Mouse (Mus musculus) brain, embryonic 14.5 days (tissue): ENCODE data around the gene Snx7.

ENCODE experiments used
- CTCF ChIP-seq: fragments of 200-500 bp; IDR thresholded peaks from 2 replicates; pipeline ENCODE4 v1.5.1; 2012; ENCODE audit warnings: inconsistent platforms, mild to moderate bottlenecking, moderate library complexity, borderline replicate concordance; ENCODE audit not compliant: insufficient read depth, insufficient read length; ENCODE audit errors: extremely low read depth
- POLR2A ChIP-seq: fragments of 200-500 bp; IDR thresholded peaks from 2 replicates; pipeline ENCODE4 v1.6.1; 2012; ENCODE audit warnings: mild to moderate bottlenecking, inconsistent platforms, borderline replicate concordance; ENCODE audit not compliant: poor library complexity, insufficient read depth, insufficient read length, severe bottlenecking; ENCODE audit errors: extremely low read depth

DNA sequence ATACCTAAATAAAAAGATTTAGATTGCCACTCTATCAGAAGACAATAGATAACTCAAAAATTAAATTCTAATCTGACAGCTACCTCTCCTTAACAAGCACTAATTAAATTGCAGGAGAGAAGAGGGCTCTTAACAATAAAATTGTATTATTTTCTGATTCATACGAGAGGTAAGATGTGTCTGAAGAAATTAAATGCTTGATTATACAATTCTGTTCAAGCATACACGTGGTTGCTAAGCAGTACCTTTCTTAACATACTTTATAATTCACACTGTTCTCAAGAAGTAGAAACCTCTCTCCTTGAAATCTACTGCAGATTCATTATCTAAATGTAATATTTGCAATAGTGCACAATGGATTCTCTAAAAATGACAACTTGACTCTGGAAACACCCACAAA lies 54.5 kb downstream of the Snx7 start:
- TF ChIP-seq POLR2A (no peak), CTCF (no peak)
